Mouse (Mus musculus) neural tube, embryonic 12.5 days (tissue): ENCODE data around the gene Sult2b1. TPM values are rescaled to one million over a fixed set of nuclear protein-coding genes. Genes with fewer than 3 reads are reported as not detected.

Experiments used
- ATAC-seq: fragments of 200-750 bp; cut with Nextera tagmentation; 2 replicates; pipeline ENCODE4 v1.8.0; 2017; ENCODE audit warnings: low read depth, mild to moderate bottlenecking, moderate TSS enrichment, moderate library complexity; ENCODE audit not compliant: low FRiP score
- H3K27ac ChIP-seq: fragments of 300-500 bp; sonication (generic); 2 replicates; pipeline ENCODE4 v1.5.1; 2016
- H3K27me3 ChIP-seq: fragments of 300-500 bp; sonication (generic); replicated peaks from 2 replicates; pipeline ENCODE4 v1.6.1; 2016; ENCODE audit warnings: mild to moderate bottlenecking
- H3K36me3 ChIP-seq: fragments of 300-500 bp; sonication (generic); 2 replicates; pipeline ENCODE4 v1.6.1; 2016; ENCODE audit warnings: mild to moderate bottlenecking
- H3K4me1 ChIP-seq: fragments of 300-500 bp; sonication (generic); 2 replicates; pipeline ENCODE4 v1.6.1; 2016
- H3K4me2 ChIP-seq: fragments of 300-500 bp; sonication (generic); replicated peaks from 2 replicates; pipeline ENCODE4 v1.6.1; 2016; ENCODE audit warnings: mild to moderate bottlenecking
- H3K4me3 ChIP-seq: fragments of 300-500 bp; sonication (generic); 2 replicates; pipeline ENCODE4 v1.5.1; 2016
- H3K9ac ChIP-seq: fragments of 300-500 bp; sonication (generic); 2 replicates; pipeline ENCODE4 v1.6.1; 2016; ENCODE audit warnings: mild to moderate bottlenecking
- H3K9me3 ChIP-seq: fragments of 300-500 bp; sonication (generic); 2 replicates; pipeline ENCODE4 v1.6.1; 2016; ENCODE audit warnings: mild to moderate bottlenecking
- WGBS: fragments of 180-500 bp; shearing (Covaris S2); methylation state at CpG from one replicate; pipeline ENCODE4 v1.1.7; 2016; 5-methylcytosine and 5-hydroxymethylcytosine counted together
- polyA plus RNA-seq: library from polyadenylated mRNA; unstranded; fragments of >200 nt; fragmentation: Nextera tagmentation; extraction: Ambion mirVana; gene quantifications from 2 replicates; pipeline ENCODE4 v1.2.1, GENCODE M21; 2016

Sult2b1 gene
- polyA plus RNA-seq, 1 experiment from 2014 or later, result 2.1 TPM

DNA sequence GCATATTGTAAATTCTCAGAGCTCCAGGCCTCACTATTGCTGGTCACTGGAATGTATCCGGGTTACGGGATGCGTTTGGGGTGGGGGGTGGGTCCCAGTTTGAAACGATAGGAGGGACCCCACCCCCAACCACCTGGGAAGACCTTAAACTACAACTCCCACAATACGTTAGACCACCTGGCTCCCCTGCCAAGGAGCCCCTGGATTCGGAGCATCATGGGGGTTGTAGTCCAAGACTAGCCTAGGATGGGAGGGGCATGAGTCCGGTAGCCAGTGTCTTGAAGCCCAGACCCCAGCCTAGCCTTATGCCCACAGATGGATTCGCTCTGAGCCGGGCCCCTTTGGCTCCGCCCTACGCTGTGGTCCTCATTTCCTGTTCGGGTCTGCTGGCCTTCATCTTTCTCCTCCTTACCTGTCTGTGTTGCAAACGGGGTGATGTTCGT, 1.7 kb upstream of the Sult2b1 start:
- H3K4me2 ChIP-seq, result peak overlapping the region; percentile 83
- no peaks in the 10 kb centered on the region for H3K9me3 ChIP-seq
- peak overlapping the region; percentile 97 for H3K4me3 ChIP-seq
- H3K4me1 ChIP-seq, result peaks cover 29% of the 10 kb centered on the region
- H3K9ac ChIP-seq, result peak overlapping the region; percentile 92
- ATAC-seq, result peak; percentile 54
- no peaks in the 10 kb centered on the region for H3K27me3 ChIP-seq
- peak overlapping the region; percentile 90; the same call in 1 of the 2 replicates for H3K27ac ChIP-seq
- under 1% methylated on average over 14 of the region's 14 CpGs for WGBS
- peaks cover 39% of the 10 kb centered on the region for H3K36me3 ChIP-seq

DNA sequence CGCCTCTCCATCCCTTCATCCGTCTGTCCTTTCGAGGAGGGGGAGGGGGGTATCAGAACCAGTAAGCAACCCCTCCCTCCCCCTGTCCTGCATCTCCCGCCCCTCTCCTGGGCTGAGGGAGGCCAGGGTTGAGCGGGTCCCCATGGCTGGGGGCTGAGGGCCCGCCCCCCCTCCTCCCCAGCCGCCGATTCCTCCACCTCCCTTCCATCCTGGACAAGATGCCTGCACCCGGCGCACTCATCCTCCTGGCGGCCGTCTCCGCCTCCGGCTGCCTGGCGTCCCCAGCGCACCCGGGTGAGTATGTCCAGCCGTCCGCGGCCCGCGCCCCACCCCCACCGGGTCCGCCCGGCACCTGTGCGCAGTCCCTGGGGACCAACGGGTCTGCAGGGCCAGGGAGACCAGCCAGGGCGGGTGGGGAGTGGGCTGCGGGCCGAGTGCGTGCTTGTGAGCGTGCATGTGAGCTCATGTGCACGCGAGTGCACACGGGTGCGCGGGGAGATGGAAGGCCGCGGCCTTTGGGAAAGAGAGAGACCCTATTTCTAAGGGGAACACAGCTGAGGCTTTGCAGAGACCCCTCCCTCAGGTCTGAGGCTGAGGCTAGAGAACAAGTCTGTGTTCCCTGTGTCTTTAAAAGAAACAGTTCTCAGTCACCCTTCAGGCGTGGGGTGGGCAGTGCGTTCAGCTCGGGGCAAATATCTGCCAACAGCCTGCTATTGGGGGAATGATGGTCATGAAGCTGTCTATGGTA, 1.1 kb upstream of the Sult2b1 start:
- under 1% methylated on average over 38 of the region's 42 CpGs for WGBS
- peak; percentile 48 for ATAC-seq
- Histone ChIP-seq H3K4me1 (peaks cover 29% of the 10 kb centered on the region), H3K27ac (peak overlapping the region; percentile 90), H3K9ac (peak overlapping the region; percentile 92), H3K36me3 (peaks cover 33% of the 10 kb centered on the region), H3K4me2 (peak overlapping the region; percentile 83), H3K27me3 (no peaks in the 10 kb centered on the region), H3K4me3 (peak overlapping the region; percentile 97), H3K9me3 (no peaks in the 10 kb centered on the region)

DNA sequence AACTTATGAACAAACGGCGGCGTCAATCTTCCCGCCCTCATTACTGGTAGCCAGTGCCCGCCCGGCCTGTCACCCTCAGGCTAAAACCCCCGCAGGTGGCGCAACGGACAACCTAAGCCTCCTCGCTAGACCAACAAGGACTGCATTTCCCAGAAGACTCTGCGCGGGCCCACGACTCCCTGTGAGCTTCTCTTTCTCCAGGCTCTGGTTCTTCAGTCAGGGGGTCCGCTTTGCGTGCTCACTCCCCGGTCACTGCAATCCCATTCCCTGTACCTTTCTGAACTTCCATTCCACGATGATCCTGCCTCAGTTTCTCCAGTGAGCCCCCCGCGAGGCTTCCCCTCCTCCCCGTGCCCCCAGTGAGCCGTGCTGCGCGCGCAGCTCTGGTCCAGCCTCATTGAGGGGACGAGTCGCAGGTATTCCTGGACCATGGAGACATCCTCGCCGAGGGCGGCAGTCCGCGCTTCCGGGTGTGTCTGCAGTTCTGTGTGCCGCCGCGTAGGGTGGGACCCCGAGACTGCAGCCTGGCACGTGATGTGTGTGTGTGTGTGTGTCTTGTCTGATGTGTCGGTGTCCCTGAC, 868 bp downstream of the Sult2b1 start, which contains the start of gene Lmtk3:
Gene Lmtk3 (plus strand): TSS at position 228 of the 581 bp plus-strand sequence.
- peaks cover 40% of the 10 kb centered on the region for H3K4me1 ChIP-seq
- 1% methylated on average over 38 of the region's 38 CpGs for WGBS
- peak; percentile 38 for ATAC-seq
- peak within 1 kb of the TSS; percentile 90 for H3K27ac ChIP-seq
- peaks cover 13% of the 10 kb centered on the region for H3K36me3 ChIP-seq
- no peaks in the 10 kb centered on the region for H3K9me3 ChIP-seq
- peak within 1 kb of the TSS; percentile 83 for H3K4me2 ChIP-seq
- peak within 1 kb of the TSS; percentile 92 for H3K9ac ChIP-seq
- H3K4me3 ChIP-seq, result peak within 1 kb of the TSS; percentile 97
- H3K27me3 ChIP-seq, result no peaks in the 10 kb centered on the region; the same call in 1 of the 2 replicates

DNA sequence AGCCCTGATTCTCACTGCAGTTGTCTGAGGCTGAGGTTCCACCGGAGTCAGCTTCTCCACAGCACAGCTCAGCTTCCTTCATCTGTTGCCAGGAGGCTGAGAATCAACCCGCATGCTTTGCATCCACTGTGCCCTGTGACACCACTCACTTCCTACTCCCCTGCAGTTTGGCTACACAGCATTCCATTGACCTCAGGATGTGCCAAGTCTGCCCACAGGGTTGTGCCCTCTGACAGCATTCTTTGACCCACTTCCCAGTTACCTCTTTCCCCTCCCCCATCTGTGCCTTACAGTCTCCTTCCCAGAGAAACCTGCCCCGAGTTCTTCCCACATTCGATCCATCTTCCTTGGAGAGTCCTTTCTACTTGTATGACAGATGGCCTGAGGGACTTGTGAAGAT, 2.2 kb downstream of the Sult2b1 start:
- no peak overlapping the region for H3K9ac ChIP-seq
- H3K4me3 ChIP-seq, result no peak overlapping the region
- H3K36me3 ChIP-seq, result peaks cover under 1% of the 10 kb centered on the region; the same call in 1 of the 2 replicates
- no peak overlapping the region for H3K27ac ChIP-seq
- no peaks in the 10 kb centered on the region for H3K9me3 ChIP-seq
- no peak overlapping the region for H3K4me2 ChIP-seq
- H3K27me3 ChIP-seq, result no peaks in the 10 kb centered on the region; the same call in 1 of the 2 replicates
- WGBS, result 83% methylated on average over 4 of the region's 4 CpGs
- peaks cover 34% of the 10 kb centered on the region for H3K4me1 ChIP-seq
- ATAC-seq, result no peak

DNA sequence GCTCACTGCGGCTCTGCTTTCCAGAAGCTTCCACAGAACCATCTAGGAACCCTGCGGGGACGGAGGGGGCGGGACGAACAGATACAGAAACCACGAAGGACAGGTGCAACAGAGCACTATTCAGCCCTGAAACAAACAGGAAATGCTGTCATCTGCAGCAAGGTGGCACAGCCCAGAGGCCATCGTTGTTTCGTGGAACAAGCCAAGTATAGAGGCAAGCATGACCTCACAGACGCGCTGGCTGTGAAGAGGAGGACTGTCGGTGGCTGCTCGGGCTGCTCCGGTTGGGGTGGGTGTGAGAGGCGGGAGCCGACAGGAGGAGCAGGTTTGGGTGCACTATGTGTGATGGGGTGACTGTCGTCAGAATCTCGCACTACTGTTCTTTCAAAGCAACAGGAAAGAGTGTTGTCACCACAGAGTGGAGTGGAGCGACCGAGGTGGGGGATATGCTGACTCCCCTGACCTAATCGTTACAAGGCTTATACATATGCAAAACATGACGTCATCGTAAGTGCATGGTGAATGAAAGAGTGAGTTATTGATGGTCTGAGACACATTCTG, 5.3 kb downstream of the Sult2b1 start:
- WGBS, result 20% methylated on average over 22 of the region's 22 CpGs
- Histone ChIP-seq H3K9me3 (no peaks in the 10 kb centered on the region), H3K4me1 (peaks cover 15% of the 10 kb centered on the region; the same call in 1 of the 2 replicates), H3K4me3 (no peak overlapping the region), H3K4me2 (peak overlapping the region; percentile 39), H3K27me3 (no peaks in the 10 kb centered on the region; the same call in 1 of the 2 replicates), H3K27ac (no peak overlapping the region), H3K9ac (no peak overlapping the region), H3K36me3 (no peaks in the 10 kb centered on the region)
- ATAC-seq, result no peak

DNA sequence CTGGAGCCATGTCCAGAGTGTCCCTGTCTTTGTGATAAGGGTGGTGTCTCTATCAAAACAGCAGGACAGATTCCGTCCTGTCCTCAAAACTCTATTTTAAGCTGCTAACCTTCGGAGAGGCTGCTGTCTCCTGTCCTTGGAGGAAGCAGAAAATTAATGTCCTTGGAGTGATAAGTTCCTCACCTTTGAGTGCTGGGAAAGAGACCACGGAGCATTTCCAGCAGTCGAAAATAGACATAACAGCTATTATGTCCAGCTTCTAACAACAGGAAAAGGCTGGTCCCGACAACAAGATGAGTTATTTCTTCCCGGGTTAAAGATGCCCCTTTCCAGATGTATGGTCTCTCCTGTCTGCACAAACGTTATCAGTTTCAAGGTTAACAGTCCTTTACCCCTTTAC, 9.2 kb downstream of the Sult2b1 start:
- WGBS, result 84% methylated on average over 7 of the region's 7 CpGs

DNA sequence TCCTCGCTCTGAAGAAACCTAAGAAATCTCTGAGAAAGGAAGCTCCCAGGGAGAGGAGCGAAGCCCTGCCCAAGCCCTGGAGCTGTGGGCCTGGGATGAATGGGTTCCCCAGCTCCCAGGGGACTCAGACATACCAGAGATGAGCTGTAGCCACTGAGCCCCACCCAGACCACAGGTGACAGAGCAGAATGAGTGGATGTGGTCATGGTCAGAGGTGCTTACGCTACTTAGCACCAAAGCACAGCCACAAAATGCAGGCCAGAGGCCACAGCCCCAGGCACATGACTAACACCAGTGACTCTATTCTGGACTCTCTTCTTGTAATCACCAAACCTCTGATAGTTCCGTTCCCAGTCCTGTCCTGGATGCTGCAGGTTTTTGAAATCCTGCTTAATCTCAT, 13.4 kb downstream of the Sult2b1 start:
- no peaks in the 10 kb centered on the region for H3K36me3 ChIP-seq
- H3K27ac ChIP-seq, result no peak overlapping the region
- 66% methylated on average over 4 of the region's 4 CpGs for WGBS
- H3K9me3 ChIP-seq, result no peaks in the 10 kb centered on the region
- no peak for ATAC-seq
- H3K9ac ChIP-seq, result no peak overlapping the region
- H3K4me3 ChIP-seq, result no peak overlapping the region
- no peaks in the 10 kb centered on the region for H3K4me1 ChIP-seq
- H3K27me3 ChIP-seq, result no peaks in the 10 kb centered on the region
- H3K4me2 ChIP-seq, result no peak overlapping the region

More for the DNA sequence above, 9.2 kb downstream of the Sult2b1 start:
- no peak for ATAC-seq
- Histone ChIP-seq H3K9me3 (no peaks in the 10 kb centered on the region), H3K27ac (no peak overlapping the region), H3K9ac (no peak overlapping the region), H3K27me3 (no peaks in the 10 kb centered on the region; the same call in 1 of the 2 replicates), H3K4me1 (0 out of 2 replicates have a peak, but pooled peaks cover 12% of the 10 kb centered on the region), H3K4me3 (no peak overlapping the region), H3K4me2 (no peak overlapping the region), H3K36me3 (no peaks in the 10 kb centered on the region)

GRCm38 (mm10) chr7:45770427-45771082, 13.9 kb downstream of the Sult2b1 start:
- Histone ChIP-seq H3K9ac (no peak overlapping the region), H3K27me3 (no peaks in the 10 kb centered on the region), H3K9me3 (no peaks in the 10 kb centered on the region), H3K36me3 (no peaks in the 10 kb centered on the region), H3K4me1 (no peaks in the 10 kb centered on the region), H3K4me2 (no peak overlapping the region), H3K4me3 (no peak overlapping the region), H3K27ac (no peak overlapping the region)
- ATAC-seq, result no peak
- WGBS, result 79% methylated on average over 8 of the region's 8 CpGs

- WGBS, result 91% methylated on average over 6 of the region's 6 CpGs
- Histone ChIP-seq H3K4me2 (no peak overlapping the region), H3K4me3 (no peak overlapping the region), H3K27me3 (no peaks in the 10 kb centered on the region), H3K36me3 (no peaks in the 10 kb centered on the region), H3K4me1 (no peaks in the 10 kb centered on the region), H3K9ac (no peak overlapping the region), H3K9me3 (no peaks in the 10 kb centered on the region), H3K27ac (no peak overlapping the region)
- no peak for ATAC-seq
Observed at GRCm38 (mm10) chr7:45767500-45767899, 17.0 kb downstream of the Sult2b1 start.

DNA sequence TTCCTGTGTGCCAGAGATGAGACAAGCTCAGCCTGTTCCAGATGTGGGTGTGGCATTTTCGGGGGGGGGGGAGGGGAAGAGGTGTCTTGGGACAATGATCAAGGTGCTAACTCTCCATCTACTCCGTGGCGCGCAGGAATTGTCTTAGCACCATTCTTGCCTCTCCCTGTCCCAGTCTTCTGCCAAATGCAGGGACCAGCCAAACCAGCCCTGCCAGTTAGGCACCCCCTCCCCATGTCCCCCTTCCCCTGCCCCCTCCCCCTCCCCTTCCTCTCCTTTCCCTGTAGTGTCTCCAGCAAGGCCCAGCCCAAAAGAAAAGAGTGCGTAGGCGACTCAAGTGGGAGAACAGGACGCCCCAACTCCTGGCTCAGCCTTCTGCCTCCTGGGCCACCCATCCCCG, 17.7 kb downstream of the Sult2b1 start:
- ATAC-seq, result no peak
- Histone ChIP-seq H3K9me3 (no peaks in the 10 kb centered on the region), H3K4me2 (no peak overlapping the region), H3K4me3 (no peak overlapping the region), H3K27ac (no peak overlapping the region), H3K27me3 (no peaks in the 10 kb centered on the region), H3K36me3 (no peaks in the 10 kb centered on the region), H3K9ac (no peak overlapping the region), H3K4me1 (no peaks in the 10 kb centered on the region)
- WGBS, result 60% methylated on average over 8 of the region's 8 CpGs

GRCm38 (mm10) chr7:45765995-45766394, 18.5 kb downstream of the Sult2b1 start:
- H3K4me1 ChIP-seq, result no peaks in the 10 kb centered on the region
- H3K27ac ChIP-seq, result no peak overlapping the region
- no peak overlapping the region for H3K4me2 ChIP-seq
- WGBS, result 57% methylated on average over 8 of the region's 8 CpGs
- H3K9ac ChIP-seq, result no peak overlapping the region
- no peaks in the 10 kb centered on the region for H3K36me3 ChIP-seq
- H3K4me3 ChIP-seq, result no peak overlapping the region
- no peaks in the 10 kb centered on the region for H3K9me3 ChIP-seq
- no peak for ATAC-seq
- H3K27me3 ChIP-seq, result no peaks in the 10 kb centered on the region

DNA sequence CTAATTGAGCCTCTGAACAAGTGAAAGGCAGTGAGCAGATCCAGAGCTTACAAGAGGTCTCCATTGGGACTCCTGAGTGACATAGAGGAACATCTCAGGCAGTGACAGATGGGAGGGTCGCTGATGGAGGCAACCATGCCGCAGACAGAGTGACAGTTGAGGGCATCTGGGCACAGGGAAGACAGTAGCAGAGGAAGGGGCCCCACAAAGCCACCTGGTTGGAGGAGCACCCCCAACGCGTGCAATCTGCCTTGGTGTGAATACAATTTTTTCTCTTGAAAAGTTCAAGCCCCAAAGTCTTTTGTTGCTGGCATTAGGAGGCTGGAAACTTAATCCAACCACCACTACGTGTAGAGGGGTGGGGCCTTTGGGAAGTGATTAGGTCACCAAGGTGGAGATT, 24.3 kb downstream of the Sult2b1 start:
- H3K36me3 ChIP-seq, result no peaks in the 10 kb centered on the region
- H3K4me2 ChIP-seq, result no peak overlapping the region
- no peaks in the 10 kb centered on the region for H3K9me3 ChIP-seq
- H3K27ac ChIP-seq, result no peak overlapping the region
- peaks cover 5% of the 10 kb centered on the region for H3K4me1 ChIP-seq
- no peak overlapping the region for H3K9ac ChIP-seq
- no peak overlapping the region for H3K4me3 ChIP-seq
- WGBS, result 73% methylated on average over 5 of the region's 5 CpGs
- ATAC-seq, result no peak
- H3K27me3 ChIP-seq, result peaks cover 27% of the 10 kb centered on the region
